Mouse (Mus musculus) bone marrow, adult 2 months (tissue): ENCODE results near the gene Csk.

Experiments
- CTCF ChIP-seq: fragments of 200-500 bp; IDR thresholded peaks from 2 replicates; pipeline ENCODE4 v1.5.1; 2011; ENCODE audit warnings: low read length, control low read depth; ENCODE audit not compliant: control insufficient read depth, insufficient read depth
- POLR2A ChIP-seq: fragments of 200-500 bp; IDR thresholded peaks from 2 replicates; pipeline ENCODE4 v1.6.1; 2011; ENCODE audit warnings: low read depth, mild to moderate bottlenecking, control low read depth, low read length, borderline replicate concordance; ENCODE audit not compliant: control insufficient read depth

GRCm38 (mm10) chr9:57614786-57615185, 38.6 kb downstream of the Csk start:
- TF ChIP-seq CTCF, result no peak
- TF ChIP-seq POLR2A, result no peak
